20 mouse cellular contexts compared by ENCODE assay signal in the genomic region with DNA sequence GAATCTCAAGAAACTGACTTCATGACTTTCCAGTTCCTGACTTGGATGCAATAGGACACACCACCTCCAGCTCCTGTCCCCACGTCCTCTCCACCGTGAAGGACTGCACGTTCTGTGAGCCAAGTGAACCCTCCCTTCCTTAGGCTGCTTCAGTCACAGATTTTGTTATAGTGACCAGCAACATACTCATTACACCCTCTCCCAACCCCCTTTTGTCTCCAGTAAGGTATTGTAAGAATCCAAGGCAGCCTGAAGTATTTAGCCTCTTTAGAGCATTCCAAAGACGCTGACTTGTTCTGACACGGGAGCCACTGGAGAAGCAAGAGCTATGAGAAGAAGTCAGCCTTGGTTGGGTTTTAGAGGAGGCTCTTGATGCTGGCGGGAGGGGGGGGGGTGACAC. TPM values are rescaled to one million over a fixed set of nuclear protein-coding genes. Genes with fewer than 3 reads are reported as not detected.
DNase-seq lines count a peak whose midpoint lies in the region; ATAC-seq and TF ChIP-seq lines count a peak whose summit lies in the region.
"Had no signal": no experiment of that assay in that cellular context is flagged by ENCODE, and none has a peak within 500 bp of the region (broad histone marks: within the 10 kb centered on the region; RNA-seq: fewer than 3 reads in every experiment).

No protein-coding gene starts in this region.

- WGBS in heart, embryonic 13.5 days: 49% methylated on average over 6 of the region's 6 CpGs
- WGBS in lung, embryonic 15.5 days: 52% methylated on average over 6 of the region's 6 CpGs
- WGBS in lung, adult 2 months: 54% methylated on average over 6 of the region's 6 CpGs

- no peaks in the 10 kb centered on the region for H3K27me3 ChIP-seq in heart, embryonic 13.5 days (replicated peaks)
- H3K27me3 ChIP-seq in lung, embryonic 15.5 days: no peaks in the 10 kb centered on the region
- H3K27me3 ChIP-seq: hindbrain, embryonic 15.5 days; intestine, embryonic 15.5 days; stomach, embryonic 15.5 days had no signal

- no peak overlapping the region for H3K4me2 ChIP-seq in heart, embryonic 13.5 days
- no peak overlapping the region for H3K4me2 ChIP-seq in lung, embryonic 15.5 days
- H3K4me2 ChIP-seq: hindbrain, embryonic 15.5 days; intestine, embryonic 15.5 days; liver, embryonic 11.5 days; stomach, embryonic 15.5 days had no signal

- ATAC-seq in heart, embryonic 13.5 days (ENCODE audit: extremely low read depth, insufficient number of reproducible peaks, low FRiP score, low TSS enrichment): no peak
- peak; percentile 25; the same call in 1 of the 2 replicates for ATAC-seq in lung, embryonic 15.5 days (ENCODE audit: borderline replicate concordance, extremely low read depth, low FRiP score, low TSS enrichment)
- ATAC-seq: activated CD4-positive, CD25-positive, alpha-beta regulatory T cell, adult 4 months; forebrain, embryonic 16.5 days had no signal

- no peak; the same call in 1 of the 2 replicates for TF ChIP-seq POLR2A in lung, adult 2 months (IDR thresholded peaks at IDR 0.05; ENCODE audit: borderline replicate concordance, extremely low read depth, low read depth, low read length)

- peaks cover 36% of the 10 kb centered on the region for H3K4me1 ChIP-seq in heart, embryonic 13.5 days
- H3K4me1 ChIP-seq in lung, embryonic 15.5 days: peaks cover 33% of the 10 kb centered on the region
- H3K4me1 ChIP-seq in lung, adult 2 months (ENCODE audit: control insufficient read depth, insufficient read depth, low read length): no peaks in the 10 kb centered on the region; the same call in none of the 2 replicates

- no peaks in the 10 kb centered on the region for H3K36me3 ChIP-seq in heart, embryonic 13.5 days
- no peaks in the 10 kb centered on the region for H3K36me3 ChIP-seq in lung, embryonic 15.5 days
- H3K36me3 ChIP-seq: hindbrain, embryonic 15.5 days; intestine, embryonic 15.5 days; limb, embryonic 10.5 days; midbrain, embryonic 10.5 days; stomach, embryonic 15.5 days had no signal

- 0 out of 2 replicates have a peak, but pooled peaks cover 5% of the 10 kb centered on the region for H3K9me3 ChIP-seq in heart, embryonic 13.5 days
- H3K9me3 ChIP-seq in lung, embryonic 15.5 days: no peaks in the 10 kb centered on the region
- H3K9me3 ChIP-seq: hindbrain, embryonic 15.5 days; intestine, embryonic 15.5 days; limb, embryonic 10.5 days; midbrain, embryonic 10.5 days; stomach, embryonic 15.5 days had no signal

- H3K9ac ChIP-seq in heart, embryonic 13.5 days: 0 out of 2 replicates have a peak overlapping the region, but pooled peaks have one; percentile 16
- no peak overlapping the region for H3K9ac ChIP-seq in lung, embryonic 15.5 days
- H3K9ac ChIP-seq: hindbrain, embryonic 15.5 days; intestine, embryonic 15.5 days; stomach, embryonic 15.5 days had no signal

- intact Hi-C loops in heart, postnatal 25 days (cut with DNase I): no loop called here

- no peak overlapping the region for H3K4me3 ChIP-seq in heart, embryonic 13.5 days
- no peak overlapping the region for H3K4me3 ChIP-seq in lung, embryonic 15.5 days
- H3K4me3 ChIP-seq in lung, adult 2 months (replicated peaks; ENCODE audit: extremely low read depth, low read depth, low read length): no peak overlapping the region
- H3K4me3 ChIP-seq: hindbrain, embryonic 15.5 days; intestine, embryonic 15.5 days; limb, embryonic 10.5 days; midbrain, embryonic 10.5 days; stomach, embryonic 15.5 days had no signal

- H3K27ac ChIP-seq in heart, embryonic 13.5 days (replicated peaks): peak overlapping the region; percentile 85
- H3K27ac ChIP-seq in lung, embryonic 15.5 days: peak overlapping the region; percentile 53
- H3K27ac ChIP-seq: hindbrain, embryonic 15.5 days; intestine, embryonic 15.5 days; limb, embryonic 10.5 days; macrophage; midbrain, embryonic 10.5 days; stomach, embryonic 15.5 days had no signal

- no peak for TF ChIP-seq CTCF in lung, adult 2 months (IDR thresholded peaks at IDR 0.05; ENCODE audit: insufficient read depth, low read length)

- no peak for DNase-seq in heart, postnatal 25 days (ENCODE audit: low spot score)
- no peak for DNase-seq in lung, adult 2 months
- peak; percentile 49 for DNase-seq in NIH3T3 (ENCODE audit: low read depth)
- DNase-seq in lung, postnatal 25 days (ENCODE audit: low spot score): peak; percentile 50
- no peak for DNase-seq in spleen, postnatal 14 days (ENCODE audit: low spot score in 2 of 2)
- DNase-seq: cerebellum, adult 9-11 months; kidney, adult 9 months; right cerebral cortex, postnatal 25 days; thymus, postnatal 14 days had no signal

RNA-seq across cellular contexts. Expression of a gene that starts 23.1 kb away (rescaled TPM):
- 218 and 237 TPM in 2 replicates for polyA plus RNA-seq in heart, embryonic 13.5 days (2015; fragmentation: Nextera tagmentation; extraction: Ambion mirVana)
- 100 to 1,000 TPM; 238 to 253 TPM for total RNA-seq in heart, postnatal 25 days (2021)
- polyA plus RNA-seq in lung, embryonic 15.5 days (2015; fragmentation: Nextera tagmentation; extraction: Ambion mirVana): 66.0 and 70.0 TPM in 2 replicates
- polyA plus RNA-seq in lung, adult 2 months (2012; rRNA removed): 285 and 297 TPM in 2 replicates

RNA-seq across cellular contexts. Expression of a gene that starts 59.7 kb away (rescaled TPM):
- 2.2 and 2.7 TPM in 2 replicates for polyA plus RNA-seq in heart, embryonic 13.5 days (2015; fragmentation: Nextera tagmentation; extraction: Ambion mirVana)
- total RNA-seq in heart, postnatal 25 days (2021): 1 to 10 TPM; 6.3 to 8.0 TPM
- 5.3 and 5.5 TPM in 2 replicates for polyA plus RNA-seq in lung, embryonic 15.5 days (2015; fragmentation: Nextera tagmentation; extraction: Ambion mirVana)
- 1.9 and 2.0 TPM in 2 replicates for polyA plus RNA-seq in lung, adult 2 months (2012; rRNA removed)
- polyA plus RNA-seq: activated CD4-positive, CD25-positive, alpha-beta regulatory T cell, adult 4 months; macrophage had no signal

Comparison
In these comparisons a context has a peak if more than half of its experiments do, and no peak if none do; other contexts are left out.
1. DNase-seq: peak in NIH3T3 (single experiment) and lung, postnatal 25 days (single experiment); none in heart, postnatal 25 days (single experiment), lung, adult 2 months (single experiment) and spleen, postnatal 14 days (0 of 2).